Comparison of ENCODE assay signal across 19 mouse cellular contexts in the genomic region with DNA sequence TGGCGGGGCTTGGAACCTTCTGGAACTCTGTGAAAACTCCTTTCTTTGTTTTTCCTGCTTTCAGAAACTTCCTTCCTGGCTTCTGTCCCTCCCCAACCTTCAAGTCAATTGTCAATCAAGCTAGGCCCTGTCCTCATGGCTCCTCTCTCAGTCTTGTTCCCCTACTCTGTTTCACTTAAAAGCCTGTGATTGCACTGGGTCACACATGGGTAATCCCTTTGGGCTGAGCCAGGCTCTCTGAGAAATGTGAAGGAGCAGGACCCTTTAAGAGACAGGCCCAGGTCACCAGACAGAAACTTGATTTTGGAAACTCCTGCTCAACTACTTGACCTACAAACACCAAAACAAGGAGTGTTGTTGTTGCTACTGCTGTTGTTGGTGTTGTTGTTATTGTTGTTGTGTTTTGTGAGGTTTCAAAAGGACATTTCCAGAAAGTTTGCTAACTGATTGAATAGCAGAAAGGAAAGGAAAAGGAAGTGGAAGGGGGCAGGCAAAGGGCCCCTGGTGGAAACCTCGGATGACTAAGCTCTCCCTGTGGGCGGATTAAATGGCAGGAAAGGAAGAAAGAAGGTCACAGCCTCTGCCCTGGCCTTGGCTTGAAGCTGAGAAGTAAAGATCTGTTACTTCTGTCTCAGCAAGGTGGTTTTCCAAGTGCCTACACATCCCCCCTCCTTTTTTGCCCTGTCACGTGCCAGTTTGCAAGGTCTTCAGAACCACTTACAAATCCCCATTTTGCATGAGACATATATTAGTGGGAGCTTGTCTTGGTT. TPM values are rescaled to one million over a fixed set of nuclear protein-coding genes. Genes with fewer than 3 reads are reported as not detected.
A peak's percentile ranks its signal among the peaks of the same experiment; 100 is the strongest.
DNase-seq lines count a peak whose midpoint lies in the region; ATAC-seq lines count a peak whose summit lies in the region.
"Had no signal": no experiment of that assay in that cellular context is flagged by ENCODE, and none has a peak within 500 bp of the region (broad histone marks: within the 10 kb centered on the region; RNA-seq: fewer than 3 reads in every experiment).

No protein-coding gene starts in this region.

- no peaks in the 10 kb centered on the region for H3K9me3 ChIP-seq in hindbrain, embryonic 10.5 days
- H3K9me3 ChIP-seq in hindbrain, embryonic 12.5 days (replicated peaks): no peaks in the 10 kb centered on the region
- H3K9me3 ChIP-seq in lung, embryonic 16.5 days (ENCODE audit: control insufficient read depth, low read length): no peaks in the 10 kb centered on the region
- H3K9me3 ChIP-seq in embryonic facial prominence, embryonic 12.5 days: no peaks in the 10 kb centered on the region
- H3K9me3 ChIP-seq: heart, embryonic 15.5 days; hindbrain, embryonic 15.5 days; midbrain, embryonic 13.5 days had no signal

- H3K36me3 ChIP-seq in hindbrain, embryonic 10.5 days: no peaks in the 10 kb centered on the region
- H3K36me3 ChIP-seq in hindbrain, embryonic 12.5 days: no peaks in the 10 kb centered on the region
- no peaks in the 10 kb centered on the region for H3K36me3 ChIP-seq in lung, embryonic 16.5 days (ENCODE audit: control insufficient read depth, insufficient read depth, low read length)
- H3K36me3 ChIP-seq in embryonic facial prominence, embryonic 12.5 days: no peaks in the 10 kb centered on the region
- H3K36me3 ChIP-seq: heart, embryonic 15.5 days; hindbrain, embryonic 15.5 days; midbrain, embryonic 13.5 days had no signal

- ATAC-seq in hindbrain, embryonic 12.5 days (ENCODE audit: low FRiP score): no peak
- no peak for ATAC-seq in lung, embryonic 16.5 days (ENCODE audit: low read depth)
- no peak for ATAC-seq in embryonic facial prominence, embryonic 12.5 days (ENCODE audit: insufficient number of reproducible peaks, insufficient read depth, low FRiP score, low TSS enrichment)
- ATAC-seq in megakaryocyte, adult 5-6 weeks (ENCODE audit: poor library complexity, severe bottlenecking): no peak
- ATAC-seq: midbrain, embryonic 13.5 days had no signal

- no peak overlapping the region for H3K9ac ChIP-seq in hindbrain, embryonic 12.5 days
- H3K9ac ChIP-seq in lung, embryonic 16.5 days (ENCODE audit: low read length): no peak overlapping the region
- H3K9ac ChIP-seq in embryonic facial prominence, embryonic 12.5 days: no peak overlapping the region
- H3K9ac ChIP-seq: heart, embryonic 15.5 days; hindbrain, embryonic 15.5 days; midbrain, embryonic 13.5 days had no signal

- peak overlapping the region; percentile 74 for H3K27ac ChIP-seq in hindbrain, embryonic 10.5 days
- H3K27ac ChIP-seq in hindbrain, embryonic 12.5 days: no peak overlapping the region
- peak overlapping the region; percentile 0 for H3K27ac ChIP-seq in lung, embryonic 16.5 days (ENCODE audit: low read length)
- peak overlapping the region; percentile 77; the same call in 1 of the 2 replicates for H3K27ac ChIP-seq in embryonic facial prominence, embryonic 12.5 days
- H3K27ac ChIP-seq: heart, embryonic 15.5 days; hindbrain, embryonic 15.5 days; midbrain, embryonic 13.5 days had no signal

- H3K4me3 ChIP-seq in hindbrain, embryonic 10.5 days: no peak overlapping the region
- no peak overlapping the region for H3K4me3 ChIP-seq in hindbrain, embryonic 12.5 days
- no peak overlapping the region for H3K4me3 ChIP-seq in lung, embryonic 16.5 days (ENCODE audit: low read length)
- H3K4me3 ChIP-seq in embryonic facial prominence, embryonic 12.5 days: no peak overlapping the region
- H3K4me3 ChIP-seq: heart, embryonic 15.5 days; hindbrain, embryonic 15.5 days; midbrain, embryonic 13.5 days; myocyte had no signal

- DNase-seq in hindbrain, embryonic 10.5 days (ENCODE audit: low spot score): peak; percentile 24
- no peak for DNase-seq in lung, postnatal 36 days
- no peak for DNase-seq in cerebellum, postnatal 36 days
- DNase-seq: cerebellum, adult 2 months; left cerebral cortex, postnatal 4 days; lung, postnatal 4 days; thymus, postnatal 36 days had no signal

- H3K4me2 ChIP-seq in hindbrain, embryonic 12.5 days (replicated peaks): no peak overlapping the region
- no peak overlapping the region for H3K4me2 ChIP-seq in lung, embryonic 16.5 days (ENCODE audit: low read depth, low read length)
- H3K4me2 ChIP-seq in embryonic facial prominence, embryonic 12.5 days (replicated peaks): no peak overlapping the region
- H3K4me2 ChIP-seq: heart, embryonic 15.5 days; hindbrain, embryonic 15.5 days; liver, embryonic 11.5 days; midbrain, embryonic 13.5 days had no signal

- no peaks in the 10 kb centered on the region for H3K27me3 ChIP-seq in hindbrain, embryonic 10.5 days (ENCODE audit: insufficient read depth, poor library complexity, severe bottlenecking)
- no peaks in the 10 kb centered on the region for H3K27me3 ChIP-seq in hindbrain, embryonic 12.5 days
- no peaks in the 10 kb centered on the region for H3K27me3 ChIP-seq in lung, embryonic 16.5 days (ENCODE audit: control insufficient read depth, insufficient read depth, low read depth, low read length)
- no peaks in the 10 kb centered on the region for H3K27me3 ChIP-seq in embryonic facial prominence, embryonic 12.5 days
- H3K27me3 ChIP-seq: heart, embryonic 15.5 days; hindbrain, embryonic 15.5 days; midbrain, embryonic 13.5 days had no signal

- H3K4me1 ChIP-seq in hindbrain, embryonic 10.5 days (replicated peaks): peaks cover 27% of the 10 kb centered on the region
- peaks cover 6% of the 10 kb centered on the region; the same call in 1 of the 2 replicates for H3K4me1 ChIP-seq in hindbrain, embryonic 12.5 days
- H3K4me1 ChIP-seq in lung, embryonic 16.5 days (replicated peaks; ENCODE audit: control insufficient read depth, insufficient read depth, low read length): peaks cover 18% of the 10 kb centered on the region
- H3K4me1 ChIP-seq in embryonic facial prominence, embryonic 12.5 days: peaks cover 8% of the 10 kb centered on the region
- H3K4me1 ChIP-seq: heart, embryonic 15.5 days; hindbrain, embryonic 15.5 days had no signal

- WGBS in hindbrain, embryonic 10.5 days: 51% methylated on average over 4 of the region's 4 CpGs
- 68% methylated on average over 4 of the region's 4 CpGs for WGBS in hindbrain, embryonic 12.5 days
- 57% methylated on average over 4 of the region's 4 CpGs for WGBS in lung, embryonic 16.5 days
- 46% methylated on average over 4 of the region's 4 CpGs for WGBS in embryonic facial prominence, embryonic 12.5 days

RNA-seq across cellular contexts. Expression of gene Actbl2, which starts 10.6 kb away (rescaled TPM):
- not detected in 2 replicates for polyA plus RNA-seq in hindbrain, embryonic 10.5 days (2016; fragmentation: Nextera tagmentation; extraction: Ambion mirVana)
- polyA plus RNA-seq in hindbrain, embryonic 12.5 days (2016; fragmentation: Nextera tagmentation; extraction: Ambion mirVana): not detected in 2 replicates
- not detected in 2 replicates for polyA plus RNA-seq in lung, embryonic 16.5 days (2015; fragmentation: Nextera tagmentation; extraction: Ambion mirVana)
- polyA plus RNA-seq in embryonic facial prominence, embryonic 12.5 days (2016; fragmentation: Nextera tagmentation; extraction: Ambion mirVana): 0.05 TPM in 1 of 2 replicates, not detected in the other
- not detected in 2 replicates for total RNA-seq in megakaryocyte, adult 5-6 weeks (2015)
- not detected in 2 replicates for total RNA-seq in megakaryocyte, adult 5-6 weeks (2017)
- total RNA-seq: gastrocnemius, postnatal 4 days; left cerebral cortex, postnatal 4 days had no signal
- polyA plus RNA-seq: cortical plate, adult 2 months; heart, embryonic 15.5 days; hindbrain, embryonic 15.5 days; kidney, embryonic 16.5 days; liver, embryonic 11.5 days; midbrain, embryonic 13.5 days; myocyte had no signal
